Mouse (Mus musculus) skeletal muscle tissue, adult 2 months (tissue): ENCODE results near the gene Armc8.

Experiments used
- DNase-seq: peaks from one replicate; pipeline ENCODE4 v3.0.0-alpha.2; 2012; ENCODE audit warnings: low read depth, low spot score

Armc8 gene

GRCm38 (mm10) chr9:99499336-99499735 lies 69.4 kb downstream of the Armc8 start:
- DNase-seq, result no peak

GRCm38 (mm10) chr9:99492634-99493200 lies 76.0 kb downstream of the Armc8 start:
- DNase-seq, result no peak

- no peak for DNase-seq
Measured at GRCm38 (mm10) chr9:99491050-99491449, 77.6 kb downstream of the Armc8 start.

GRCm38 (mm10) chr9:99487841-99488240 lies 80.9 kb downstream of the Armc8 start:
- no peak for DNase-seq

GRCm38 (mm10) chr9:99487126-99487695 lies 81.5 kb downstream of the Armc8 start:
- no peak for DNase-seq

GRCm38 (mm10) chr9:99485144-99485543 lies 83.6 kb downstream of the Armc8 start:
- no peak for DNase-seq

GRCm38 (mm10) chr9:99484632-99485031 lies 84.1 kb downstream of the Armc8 start:
- no peak for DNase-seq

GRCm38 (mm10) chr9:99483191-99483590 lies 85.5 kb downstream of the Armc8 start:
- no peak for DNase-seq

- no peak for DNase-seq
Measured at GRCm38 (mm10) chr9:99480764-99481163, 87.9 kb downstream of the Armc8 start.

GRCm38 (mm10) chr9:99479181-99479711 lies 89.5 kb downstream of the Armc8 start:
- DNase-seq, result peak; percentile 11

- no peak for DNase-seq
Measured at GRCm38 (mm10) chr9:99471334-99471733, 97.4 kb downstream of the Armc8 start.

GRCm38 (mm10) chr9:99470347-99471092 lies 98.2 kb downstream of the Armc8 start:
- no peak for DNase-seq

- no peak for DNase-seq
Measured at GRCm38 (mm10) chr9:99469681-99470273, 98.9 kb downstream of the Armc8 start.

GRCm38 (mm10) chr9:99468572-99468971 lies 100.1 kb downstream of the Armc8 start:
- DNase-seq, result no peak

- no peak for DNase-seq
Measured at GRCm38 (mm10) chr9:99464876-99465275, 103.8 kb downstream of the Armc8 start.

GRCm38 (mm10) chr9:99459730-99460129 lies 109.0 kb downstream of the Armc8 start:
- DNase-seq, result no peak

GRCm38 (mm10) chr9:99458529-99459208 lies 110.0 kb downstream of the Armc8 start:
- no peak for DNase-seq

- DNase-seq, result no peak
Measured at GRCm38 (mm10) chr9:99454211-99454610, 114.5 kb downstream of the Armc8 start.

- DNase-seq, result no peak
Measured at GRCm38 (mm10) chr9:99451161-99451560, 117.5 kb downstream of the Armc8 start, which contains the start of gene Nme9. TSS of gene Nme9 (plus strand) at chr9:99451475.

- peak; percentile 31 for DNase-seq
Measured at GRCm38 (mm10) chr9:99449886-99450647, 118.6 kb downstream of the Armc8 start.

- no peak for DNase-seq
Measured at GRCm38 (mm10) chr9:99447323-99447722, 121.4 kb downstream of the Armc8 start.
